Mouse (Mus musculus) adipocyte (in vitro differentiated cells): ENCODE data around the gene Eif3k.
"Not testable (repeated sequence)": the region's sequence is repeated elsewhere in the genome, so short reads cannot be mapped to it uniquely, and the experiment has no call there.

ENCODE experiments used
- DNase-seq: peaks from one replicate; pipeline ENCODE4 v3.0.0-alpha.2; 2016; ENCODE audit warnings: low spot score

The Eif3k gene

GRCm38 (mm10) chr7:28985207-28985606, 3.5 kb upstream of the Eif3k start:
- DNase-seq, result no peak

DNA sequence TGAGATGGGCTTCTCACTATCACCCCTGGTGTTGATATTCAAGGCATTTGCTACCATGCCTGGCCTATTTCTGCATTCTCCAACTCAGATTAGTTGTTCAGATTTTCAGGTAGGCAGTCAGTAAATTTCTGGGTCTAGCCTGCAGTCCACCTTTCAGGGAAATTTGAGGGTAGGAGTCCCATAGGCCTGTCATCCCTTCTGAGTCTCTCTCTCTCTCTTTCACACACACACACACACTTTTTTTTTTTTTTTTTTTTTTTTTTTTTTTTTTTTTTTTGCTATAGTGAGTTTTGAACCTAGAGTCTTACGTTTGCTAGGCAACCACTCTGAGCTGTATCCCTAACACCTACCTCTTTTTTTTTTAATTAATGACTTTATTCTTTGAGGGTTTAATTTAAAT, 2.8 kb upstream of the Eif3k start:
- DNase-seq, result no peak

DNA sequence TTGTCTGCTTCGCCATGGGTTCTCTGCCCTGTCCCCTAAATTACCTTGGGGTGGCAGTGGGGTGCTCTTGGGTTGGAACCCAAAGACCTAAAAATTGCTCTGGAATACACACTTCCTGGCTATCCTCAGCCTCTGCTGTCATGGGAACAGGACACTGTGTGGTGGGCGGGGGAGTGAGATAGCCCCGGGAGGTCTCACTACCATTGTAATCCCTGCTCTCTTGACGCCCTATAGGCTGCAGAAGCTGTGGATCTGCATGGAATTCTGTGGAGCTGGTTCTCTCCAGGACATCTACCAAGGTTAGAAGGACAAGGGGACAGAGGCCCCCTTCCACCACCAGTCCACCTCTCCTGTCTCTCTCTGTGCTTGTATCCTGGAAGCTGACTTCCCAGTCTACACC, 2.2 kb upstream of the Eif3k start:
- DNase-seq, result no peak

- no peak for DNase-seq
These were observed 1.5 kb upstream of the Eif3k start for GRCm38 (mm10) chr7:28983141-28983564.

DNA sequence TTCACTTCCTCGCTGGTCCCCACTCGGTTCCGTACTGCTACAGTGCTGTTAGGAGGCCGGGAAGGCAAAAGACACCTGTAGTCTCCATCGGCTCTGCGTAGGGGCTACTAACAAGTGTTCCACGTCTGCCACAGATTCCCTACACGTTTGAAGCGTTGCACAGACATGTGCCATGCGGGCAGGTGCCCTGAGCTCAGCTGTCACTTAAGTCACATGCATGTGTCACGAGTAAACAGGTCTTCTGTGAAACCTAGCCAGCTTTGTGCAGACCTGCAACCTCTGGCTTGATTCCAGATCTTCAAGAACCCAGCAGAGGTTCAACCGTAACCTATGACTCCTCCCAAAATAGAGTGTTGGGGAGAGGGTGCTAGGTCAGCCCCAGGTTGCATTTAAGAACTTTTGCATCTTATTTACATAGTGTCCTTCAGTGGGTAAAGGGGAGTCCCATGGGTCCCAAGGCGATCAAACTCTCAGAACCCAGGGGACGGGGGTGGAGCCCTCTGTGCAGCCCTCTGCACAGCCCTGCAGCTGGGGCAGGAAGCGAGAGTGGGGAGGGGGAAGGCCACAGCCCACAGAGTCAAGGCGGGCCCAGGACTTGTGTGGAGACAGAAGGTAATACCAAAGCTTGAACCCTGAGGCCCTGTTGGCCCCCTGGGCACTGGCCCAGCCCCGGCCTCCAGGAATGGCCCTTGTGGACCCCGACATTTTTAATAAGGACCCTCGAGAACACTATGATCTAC, 780 bp upstream of the Eif3k start:
- DNase-seq, result no peak

DNA sequence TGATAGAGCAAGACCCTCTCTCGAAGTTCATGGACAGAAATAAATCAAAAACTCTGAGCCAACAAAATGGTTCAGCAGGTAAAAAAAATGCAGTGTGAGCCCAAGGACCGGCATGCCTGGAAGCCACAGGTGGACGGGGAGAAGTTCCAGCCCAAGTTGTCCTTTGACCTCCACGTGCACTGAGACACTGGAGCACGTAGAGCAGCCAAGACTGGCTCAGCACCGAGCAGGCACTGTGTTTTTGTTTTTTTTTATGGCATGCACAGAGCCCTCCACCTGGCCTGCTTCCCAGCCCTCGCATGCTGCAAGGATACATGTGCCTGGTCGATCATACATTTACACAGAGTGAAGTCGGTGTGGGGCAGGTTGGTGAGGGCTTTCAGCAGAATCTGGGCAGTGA, 4.1 kb downstream of the Eif3k start:
- DNase-seq, result no peak

DNA sequence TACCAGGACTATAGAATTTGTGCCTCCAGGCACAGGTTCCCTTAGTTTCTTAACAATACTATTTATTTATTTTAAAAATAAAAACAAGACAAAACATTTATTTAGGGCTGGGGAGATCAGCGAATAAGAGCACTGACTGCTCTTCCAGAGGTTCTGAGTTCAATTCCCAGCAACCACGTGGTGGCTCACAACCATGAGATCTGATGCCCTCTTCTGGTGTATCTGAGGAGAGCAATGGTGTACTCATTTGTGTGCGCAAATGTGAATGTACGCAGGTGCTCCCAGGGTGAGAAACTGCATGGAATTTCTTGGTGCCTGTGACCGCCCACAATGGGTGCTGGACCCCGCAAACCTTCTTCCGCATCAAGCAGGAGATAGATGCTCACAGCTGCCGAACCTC, 8.6 kb downstream of the Eif3k start:
- no peak for DNase-seq

DNA sequence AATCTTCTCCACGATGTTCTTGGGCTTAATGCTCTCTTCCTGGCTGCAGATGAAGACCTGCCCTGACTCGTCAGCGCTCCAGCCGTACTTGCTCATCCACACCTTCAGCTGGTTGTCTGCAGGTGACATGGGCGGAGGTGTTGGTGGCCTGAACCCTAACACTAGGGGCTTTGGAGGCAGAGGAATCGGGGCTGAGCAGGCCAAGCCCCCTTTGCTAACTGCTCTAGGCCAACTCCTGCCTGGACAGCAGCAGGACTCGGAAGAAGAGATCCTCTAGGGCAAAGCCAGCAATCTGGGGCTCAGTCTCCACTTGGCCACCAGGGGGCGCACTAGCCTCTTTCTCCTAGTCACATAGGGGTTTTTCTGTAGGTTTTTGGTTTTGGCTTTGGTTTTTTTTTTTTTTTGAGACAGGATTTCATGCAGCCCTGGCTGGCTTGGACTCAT, 9.1 kb downstream of the Eif3k start:
- peak; percentile 78 for DNase-seq

- no peak for DNase-seq
These were observed 9.8 kb downstream of the Eif3k start for GRCm38 (mm10) chr7:28971770-28972269.

- DNase-seq, result no peak
These were observed 10.6 kb downstream of the Eif3k start for GRCm38 (mm10) chr7:28971029-28971428.

GRCm38 (mm10) chr7:28969672-28970394, 11.8 kb downstream of the Eif3k start:
- DNase-seq, result no peak

- no peak for DNase-seq
These were observed 12.4 kb downstream of the Eif3k start for GRCm38 (mm10) chr7:28969271-28969670.

- not testable (repeated sequence) for DNase-seq
These were observed 13.5 kb downstream of the Eif3k start for GRCm38 (mm10) chr7:28968120-28968519.

DNA sequence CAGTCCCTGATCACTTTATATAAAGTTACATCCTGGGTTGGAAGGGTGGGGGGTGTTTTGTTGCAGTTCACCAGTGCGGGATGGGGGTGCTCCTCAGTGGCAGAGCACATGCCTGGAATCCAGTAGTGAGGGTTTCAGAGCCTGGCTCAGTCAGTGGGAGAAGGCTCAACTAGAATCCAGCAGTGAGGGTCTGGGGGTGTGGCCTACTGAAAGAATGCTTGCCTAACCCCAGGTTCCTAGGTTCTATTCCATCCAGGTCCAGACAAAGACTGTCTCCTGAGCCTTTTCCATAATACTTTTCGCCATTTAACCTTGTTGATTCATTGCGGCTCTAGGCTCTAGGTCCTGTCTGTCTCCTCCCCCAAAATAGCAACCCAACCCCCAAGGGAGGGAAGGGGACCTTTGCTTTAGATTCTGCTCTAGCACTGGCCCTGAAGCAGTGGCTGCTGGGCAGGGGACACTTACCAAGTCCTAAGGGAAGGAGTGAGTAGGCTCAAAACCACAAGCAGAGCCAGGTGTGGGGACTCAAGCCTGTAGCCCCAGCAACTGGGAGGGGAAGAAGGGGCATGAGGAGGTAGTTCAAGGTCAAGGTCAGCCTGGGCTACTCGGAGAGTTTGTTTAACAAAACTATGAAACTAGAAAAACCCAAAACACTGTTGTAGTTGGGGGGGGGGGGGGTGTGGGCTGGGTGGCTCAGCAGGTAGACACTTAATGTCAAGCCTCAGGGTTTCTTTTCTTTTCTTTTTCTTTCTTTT, 14.7 kb downstream of the Eif3k start:
- peak; percentile 79 for DNase-seq

GRCm38 (mm10) chr7:28966181-28966580, 15.5 kb downstream of the Eif3k start:
- DNase-seq, result no peak

DNA sequence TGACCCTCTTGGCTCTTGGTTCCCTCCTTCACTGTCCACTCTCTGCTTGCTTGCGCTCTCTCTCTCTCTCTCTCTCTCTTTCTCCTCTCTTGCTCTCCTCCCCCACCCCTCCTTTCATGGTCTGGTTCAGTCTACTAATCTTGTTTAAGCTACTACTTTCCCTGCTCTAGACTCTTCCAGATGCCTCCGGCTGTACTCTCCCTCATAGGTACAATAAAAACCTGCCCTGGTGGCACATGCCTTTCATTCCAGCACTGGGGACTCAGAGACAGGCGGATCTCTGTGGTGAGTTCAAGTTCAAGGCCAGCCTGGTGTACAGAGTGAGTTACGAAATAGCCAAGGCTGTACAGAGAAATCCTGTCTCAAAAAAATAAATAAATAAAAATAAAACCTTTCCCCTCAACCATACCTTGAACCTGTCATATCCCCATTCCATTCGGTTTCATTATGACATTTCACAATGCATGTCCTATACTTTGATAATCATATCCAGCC, 16.3 kb downstream of the Eif3k start:
- no peak for DNase-seq

GRCm38 (mm10) chr7:28963399-28963923, 18.2 kb downstream of the Eif3k start:
- DNase-seq, result no peak

- DNase-seq, result peak; percentile 96
These were observed 19.6 kb downstream of the Eif3k start, which contains the start of gene Actn4 for GRCm38 (mm10) chr7:28961927-28962670. TSS of gene Actn4 (minus strand) at chr7:28962340.

- no peak for DNase-seq
These were observed 20.1 kb downstream of the Eif3k start for GRCm38 (mm10) chr7:28961584-28961926.

- DNase-seq, result no peak
These were observed 21.2 kb downstream of the Eif3k start for GRCm38 (mm10) chr7:28960354-28961046.
